Mouse (Mus musculus): ENCODE data around the gene Fbln7. TPM values are rescaled to one million over a fixed set of nuclear protein-coding genes. Genes with fewer than 3 reads are reported as not detected.
A peak's percentile ranks its signal among the peaks of the same experiment; 100 is the strongest.

Fbln7 gene
- polyA plus RNA-seq (2017; shearing (Covaris generic)), result not detected

DNA sequence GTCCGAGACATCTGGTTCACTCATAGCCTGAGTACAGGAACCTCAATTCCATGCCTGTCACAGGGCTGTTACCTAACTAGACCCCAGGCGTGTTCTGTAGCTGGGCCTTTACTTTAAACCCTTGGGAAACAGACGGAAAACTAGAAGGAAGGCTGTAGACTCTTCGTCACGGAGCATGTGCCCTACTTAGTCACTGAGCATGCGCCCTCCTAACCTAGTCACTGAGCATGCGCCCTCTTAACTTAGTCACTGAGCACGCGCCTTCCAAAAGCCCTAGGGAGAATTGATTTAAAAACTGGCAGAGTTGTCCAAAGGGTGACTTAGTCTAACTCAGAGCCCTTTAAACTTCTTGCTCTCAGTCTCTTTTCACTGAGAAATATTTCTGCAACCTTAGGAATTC, at the start of gene Fbln7:
Gene Fbln7, plus strand, starts transcription at position 346 of the 400 bp plus-strand sequence.
- ATAC-seq, result no peak

DNA sequence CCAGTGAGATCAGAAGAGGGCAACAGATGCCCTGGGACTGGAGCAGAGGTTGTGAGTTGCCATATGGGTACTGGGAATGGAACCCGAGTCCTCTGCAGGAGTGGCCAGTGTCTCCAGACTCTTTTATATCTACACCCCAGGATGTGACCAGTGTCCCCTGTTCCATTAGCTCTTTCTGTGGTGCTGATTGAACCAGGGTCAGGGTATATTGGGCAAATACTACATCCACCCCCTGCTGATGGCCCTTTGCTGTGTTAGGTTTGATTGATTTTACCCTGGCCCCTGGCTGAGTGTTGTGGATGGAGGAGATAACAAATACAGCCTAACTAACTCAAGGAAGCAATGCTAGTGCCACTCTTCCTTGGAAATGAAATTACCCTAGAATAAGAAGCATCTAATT, 46.5 kb upstream of the Fbln7 start:
- ATAC-seq, result no peak

- no peak for ATAC-seq
Measured at GRCm38 (mm10) chr2:128816916-128817315, 45.9 kb upstream of the Fbln7 start.

DNA sequence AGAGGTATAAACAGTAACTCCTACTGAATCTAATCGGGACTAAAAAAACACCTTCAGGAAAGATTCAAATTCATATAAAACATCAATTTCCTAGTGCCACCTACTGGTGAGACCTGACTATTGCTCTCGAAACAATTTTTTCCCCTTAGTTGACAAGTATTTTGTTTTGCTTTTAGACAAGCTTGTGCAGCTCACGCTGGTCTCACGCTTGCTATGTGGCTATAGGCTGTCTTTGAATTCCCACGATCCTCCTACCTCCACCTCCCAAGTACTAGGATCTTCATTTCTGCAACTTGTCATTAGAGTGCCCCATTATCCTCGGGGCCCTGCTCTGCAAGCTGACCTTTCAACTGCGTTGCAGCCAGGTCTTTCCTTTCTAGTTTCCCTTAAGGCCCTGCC, 45.4 kb upstream of the Fbln7 start:
- ATAC-seq, result peak; percentile 39

DNA sequence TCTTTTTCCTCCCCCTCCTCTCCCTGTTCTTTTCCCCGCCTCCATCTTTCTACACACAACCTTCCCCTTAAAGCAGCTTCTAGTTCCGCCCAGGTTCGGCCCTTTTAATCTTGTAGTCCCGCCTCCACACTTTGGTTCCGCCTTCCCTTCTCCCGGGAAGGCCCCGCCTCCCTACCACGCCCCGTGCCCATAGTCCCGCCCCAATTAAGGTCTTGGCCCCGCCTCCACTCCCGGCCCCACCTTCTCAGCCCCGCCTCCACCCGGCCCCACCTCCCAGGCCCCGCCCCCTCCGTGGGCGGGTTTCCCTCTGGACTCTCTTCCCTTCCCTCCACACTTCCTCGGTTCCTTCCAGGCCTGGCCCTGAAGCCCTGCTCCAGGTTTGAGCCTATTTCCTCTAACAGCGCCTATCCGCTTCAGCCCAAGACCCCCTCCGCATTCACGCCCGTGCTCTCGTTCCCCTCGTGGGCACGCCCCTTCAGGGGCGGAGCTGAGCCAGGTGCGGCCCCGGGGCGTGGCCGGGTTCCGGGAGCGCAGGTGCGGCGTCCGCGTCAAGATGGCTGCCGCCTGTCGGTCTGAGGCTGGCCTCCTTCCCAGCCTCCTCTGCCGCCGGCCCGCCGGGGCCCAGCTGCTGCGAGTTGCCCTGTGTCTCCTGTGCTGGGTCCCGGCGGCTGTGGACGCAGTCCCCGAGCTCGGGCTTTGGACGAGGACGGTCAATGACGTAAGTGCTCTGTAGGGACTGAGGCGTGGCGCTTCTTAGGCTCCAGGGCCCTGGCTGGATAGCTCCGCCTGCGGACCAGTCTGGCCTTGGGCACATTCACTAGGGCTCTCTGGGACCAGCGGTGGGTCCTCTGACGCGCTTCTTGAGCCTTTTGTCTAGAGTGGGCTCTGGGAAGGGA, 44.7 kb upstream of the Fbln7 start, which contains the start of gene Tmem87b:
Gene Tmem87b, plus strand, starts transcription at position 333 of the 896 bp plus-strand sequence.
- ATAC-seq, result peak; percentile 88

DNA sequence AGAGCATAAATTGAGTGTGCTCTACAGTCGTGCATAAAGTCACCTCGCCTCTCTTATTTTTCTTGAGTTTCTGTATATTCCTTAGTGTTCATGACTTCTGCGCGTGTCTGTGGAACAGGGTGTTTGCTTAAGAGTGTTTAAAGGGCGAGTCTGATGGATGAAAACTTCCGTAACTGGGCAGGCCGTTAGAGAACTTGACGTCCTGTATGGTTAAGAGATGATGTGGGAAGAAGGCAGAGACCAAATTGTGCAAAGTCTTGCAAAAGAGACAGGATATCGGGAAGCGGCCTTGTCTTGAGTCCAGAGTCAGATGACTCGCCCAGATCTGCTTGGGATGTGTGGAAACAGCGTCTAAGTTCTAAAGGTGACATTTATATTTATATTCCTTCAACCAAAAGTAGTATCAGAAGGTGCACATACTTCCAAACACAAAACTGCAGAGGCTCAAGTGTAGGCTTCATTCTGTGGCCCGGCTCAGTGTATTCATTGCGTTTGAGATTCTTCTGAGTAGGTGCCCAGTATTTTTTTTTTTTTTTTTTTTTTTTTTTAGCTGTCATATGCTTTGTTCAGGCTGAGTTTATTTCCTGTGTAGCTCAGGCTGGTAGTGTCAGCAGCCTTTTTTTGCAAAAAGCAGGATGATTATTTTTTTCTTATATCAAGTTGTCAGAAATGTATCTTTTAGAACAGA, 43.7 kb upstream of the Fbln7 start:
- no peak for ATAC-seq

GRCm38 (mm10) chr2:128820631-128821030, 42.1 kb upstream of the Fbln7 start:
- ATAC-seq, result no peak

- no peak for ATAC-seq
Measured at GRCm38 (mm10) chr2:128823893-128824292, 38.9 kb upstream of the Fbln7 start.

DNA sequence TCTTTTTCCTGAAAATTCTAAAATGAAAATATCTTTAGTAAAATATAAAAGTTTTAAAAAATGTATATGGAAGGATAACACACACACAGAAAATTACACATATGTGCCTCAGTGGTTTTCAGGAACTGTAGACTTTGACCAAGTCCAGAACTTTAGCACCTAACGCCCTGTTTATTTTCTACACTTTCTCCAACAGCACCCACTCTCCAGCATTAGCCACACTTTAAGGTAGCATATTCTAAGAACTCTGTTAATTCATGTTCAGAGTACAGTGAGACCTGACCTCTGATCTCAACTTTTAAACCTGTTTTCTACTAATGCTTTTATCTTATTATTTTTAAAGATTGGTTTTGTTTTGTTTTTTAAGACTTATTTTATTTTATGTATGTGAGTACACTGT, 35.0 kb upstream of the Fbln7 start:
- ATAC-seq, result no peak

GRCm38 (mm10) chr2:128832611-128833010, 30.2 kb upstream of the Fbln7 start:
- no peak for ATAC-seq

DNA sequence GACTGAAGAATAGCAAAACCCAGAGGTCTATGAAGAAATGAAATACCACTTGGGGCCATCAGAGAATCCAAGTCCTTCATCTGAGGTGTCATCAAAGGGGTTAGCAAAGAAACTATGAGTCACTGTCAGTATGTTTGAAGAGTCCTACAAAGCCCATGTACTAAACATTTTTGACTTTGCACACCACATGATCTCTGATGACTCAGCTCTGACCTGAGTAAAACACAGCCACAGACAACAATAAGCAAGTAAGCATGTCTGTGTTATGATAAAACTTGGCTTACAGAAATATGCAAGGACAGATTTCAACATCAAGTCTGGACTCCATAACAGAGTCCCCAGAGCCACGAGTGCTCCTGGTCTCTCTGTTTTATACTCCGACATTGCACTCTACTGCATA, 29.7 kb upstream of the Fbln7 start:
- no peak for ATAC-seq

GRCm38 (mm10) chr2:128833435-128833834, 29.3 kb upstream of the Fbln7 start:
- ATAC-seq, result no peak

GRCm38 (mm10) chr2:128837531-128837930, 25.2 kb upstream of the Fbln7 start:
- no peak for ATAC-seq

GRCm38 (mm10) chr2:128838611-128839010, 24.2 kb upstream of the Fbln7 start:
- no peak for ATAC-seq

- no peak for ATAC-seq
Measured at GRCm38 (mm10) chr2:128839501-128839900, 23.3 kb upstream of the Fbln7 start.

GRCm38 (mm10) chr2:128842437-128842836, 20.3 kb upstream of the Fbln7 start:
- ATAC-seq, result no peak

GRCm38 (mm10) chr2:128850036-128850435, 12.7 kb upstream of the Fbln7 start:
- ATAC-seq, result no peak

DNA sequence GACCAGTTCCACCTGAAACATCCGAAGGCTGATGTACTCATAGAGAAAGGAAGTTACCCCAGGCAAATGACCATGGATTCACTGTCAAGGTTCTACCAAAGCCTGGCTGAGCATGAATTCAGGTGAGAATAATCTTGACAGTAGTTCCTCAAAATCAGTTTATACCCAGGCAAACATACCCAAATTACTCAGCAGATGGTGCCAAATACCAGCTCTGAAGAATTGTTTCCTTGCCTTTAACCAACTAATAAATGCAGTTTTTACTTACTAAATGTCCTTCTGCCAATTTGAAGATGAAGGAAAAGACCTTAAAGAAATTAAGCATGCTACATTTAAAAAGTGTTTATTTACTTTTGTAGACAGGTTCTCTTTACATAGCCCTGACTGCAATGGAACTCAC, 6.1 kb upstream of the Fbln7 start:
- ATAC-seq, result no peak

GRCm38 (mm10) chr2:128858962-128859361, 3.8 kb upstream of the Fbln7 start:
- no peak for ATAC-seq

DNA sequence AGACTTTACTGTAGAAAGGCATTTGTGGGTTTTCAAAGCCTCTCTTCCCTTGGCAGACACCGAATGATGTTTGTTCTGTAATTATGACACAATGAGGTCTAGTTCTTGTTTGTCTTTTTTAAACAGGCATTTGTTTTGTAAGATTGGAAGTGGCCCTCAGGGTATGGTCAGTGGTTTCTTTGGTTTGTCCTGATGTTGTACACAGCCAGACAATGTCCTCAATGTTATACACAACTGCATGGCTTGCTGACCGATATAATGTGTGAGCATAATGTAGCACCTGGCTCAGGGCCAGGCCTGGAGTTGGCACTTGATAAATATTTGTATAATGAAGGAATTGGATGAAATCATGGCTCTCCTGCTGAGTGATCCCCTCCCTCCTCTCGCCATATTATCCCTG, 2.9 kb upstream of the Fbln7 start:
- no peak for ATAC-seq

DNA sequence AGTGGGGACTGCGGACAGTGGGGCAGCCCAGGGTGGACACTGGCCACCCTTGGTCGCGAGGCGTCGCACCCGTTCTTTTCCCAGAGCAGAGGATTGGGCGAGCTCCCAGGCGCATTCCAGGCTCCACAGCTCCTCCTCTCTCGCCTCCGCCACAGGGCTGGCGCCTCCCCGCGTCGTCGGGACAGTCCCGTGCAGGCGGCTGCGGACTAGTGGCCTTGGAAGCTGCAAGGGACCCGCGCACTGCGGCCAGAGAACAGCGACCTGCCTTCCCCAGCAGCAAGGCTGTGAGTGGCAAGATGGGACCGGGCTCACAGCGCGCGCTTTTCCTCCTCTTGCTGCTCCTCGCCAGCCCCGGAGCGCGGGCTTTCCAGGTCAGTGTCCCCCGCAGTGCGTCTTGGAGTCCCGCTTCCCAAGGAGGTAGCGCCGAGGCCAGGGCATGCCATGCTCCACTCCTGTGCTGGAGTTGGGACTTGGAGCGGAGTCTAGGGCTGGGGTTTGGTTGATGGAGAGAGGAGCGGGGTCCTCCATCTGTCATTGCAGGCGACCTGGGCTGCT, 1.1 kb downstream of the Fbln7 start:
- ATAC-seq, result no peak

DNA sequence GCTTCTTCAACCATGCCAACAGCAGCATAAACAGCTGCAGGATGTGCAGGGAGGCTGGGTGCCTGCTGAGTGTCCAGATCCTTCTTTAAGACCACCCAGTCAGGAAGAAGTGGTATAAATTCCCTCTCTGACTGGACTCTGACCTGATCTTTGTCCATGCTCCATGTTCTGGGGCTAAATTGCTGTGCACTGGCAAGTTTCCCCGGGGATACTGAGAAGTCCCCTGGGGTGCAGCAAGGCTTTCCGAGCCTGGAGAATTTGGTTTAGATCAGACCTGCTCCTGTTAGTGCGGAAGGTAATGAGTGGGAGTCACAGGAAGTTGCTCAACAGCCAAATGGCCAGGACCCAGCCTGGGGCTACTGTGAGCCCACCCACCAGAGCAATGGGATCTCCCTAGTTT, 2.3 kb downstream of the Fbln7 start:
- no peak for ATAC-seq

GRCm38 (mm10) chr2:128871656-128872055, 8.9 kb downstream of the Fbln7 start:
- ATAC-seq, result no peak

DNA sequence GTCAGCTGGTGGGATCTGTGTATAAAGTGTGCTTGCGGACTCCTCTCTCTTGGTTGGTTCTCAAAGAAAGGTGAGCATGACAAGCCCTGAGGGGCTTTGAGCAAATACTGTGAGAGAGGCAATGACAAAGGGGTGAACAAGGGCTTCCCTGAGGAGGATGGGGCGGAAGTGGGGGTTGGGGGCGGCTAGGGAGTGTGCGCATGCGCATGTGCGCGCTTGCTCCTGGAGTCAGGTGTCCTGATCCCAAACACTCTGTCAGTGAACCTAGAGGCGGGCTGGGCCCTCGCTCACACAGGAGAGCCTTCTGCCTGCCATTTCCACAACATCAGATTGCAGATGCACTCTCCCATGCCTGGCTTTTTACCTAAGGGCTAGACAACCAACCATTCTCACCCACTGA, 9.5 kb downstream of the Fbln7 start:
- no peak for ATAC-seq
